Mouse (Mus musculus) kidney, postnatal 14 days (tissue): ENCODE data around the gene Atxn7l1.
"Not testable (repeated sequence)": the region's sequence is repeated elsewhere in the genome, so short reads cannot be mapped to it uniquely, and the experiment has no call there.

Experiments
- DNase-seq: peaks from one replicate; pipeline ENCODE4 v3.0.0; 2022; ENCODE audit warnings: mixed read lengths

Atxn7l1 gene

DNA sequence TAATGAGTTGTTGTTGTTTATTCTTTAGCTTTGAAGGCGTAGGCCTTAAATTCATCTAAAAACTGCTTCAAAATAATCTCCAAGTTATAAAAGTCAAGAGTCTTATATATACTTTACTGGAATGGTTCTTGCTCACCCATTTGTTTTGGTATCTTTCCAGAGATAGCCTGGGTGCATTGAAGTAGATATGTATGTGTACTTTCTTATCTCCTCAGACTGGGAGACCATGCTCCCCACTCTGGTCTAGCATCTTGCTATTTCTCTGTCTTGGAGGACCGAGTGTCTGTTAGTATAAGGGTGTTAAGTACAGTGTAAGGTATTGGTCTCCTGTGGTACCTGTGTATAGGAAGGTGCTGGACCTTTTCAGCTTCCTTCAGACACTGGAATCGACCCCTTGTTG, 6.4 kb downstream of the Atxn7l1 start:
- DNase-seq: no peak

GRCm38 (mm10) chr12:33154732-33155131, 7.2 kb downstream of the Atxn7l1 start:
- DNase-seq: no peak

DNA sequence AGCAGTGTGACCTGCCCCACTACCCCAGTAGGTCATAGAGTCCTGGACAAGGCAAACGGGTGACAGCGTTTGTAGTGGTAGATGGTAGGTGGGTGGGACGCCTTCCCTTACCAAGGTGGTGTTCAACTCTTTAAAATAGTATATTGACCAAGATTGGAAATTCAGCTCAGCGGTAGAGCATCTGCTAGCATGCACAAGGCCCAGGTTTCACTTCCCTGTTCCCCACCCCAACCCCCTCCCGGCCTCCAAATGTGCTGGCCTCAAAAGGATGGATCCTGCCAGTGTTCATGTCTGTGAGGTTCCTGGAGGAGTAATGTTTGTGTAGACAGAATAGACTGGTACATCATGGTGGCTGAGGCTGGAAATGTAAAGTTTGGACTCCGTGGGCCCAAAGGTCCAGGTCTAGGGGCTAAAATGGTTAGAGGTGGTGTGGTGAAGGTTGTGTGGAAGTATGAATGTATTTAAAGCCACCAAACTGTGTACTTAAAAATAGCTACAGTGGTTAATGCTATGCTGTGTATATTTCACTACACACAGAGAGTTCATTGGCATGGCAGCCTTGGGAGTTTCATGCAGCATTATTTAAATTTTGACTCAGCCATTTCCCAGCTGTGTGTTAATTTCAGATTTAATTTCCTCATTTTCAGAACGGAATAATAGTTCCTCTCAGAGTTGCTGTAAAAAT, 9.0 kb downstream of the Atxn7l1 start:
- no peak for DNase-seq

DNA sequence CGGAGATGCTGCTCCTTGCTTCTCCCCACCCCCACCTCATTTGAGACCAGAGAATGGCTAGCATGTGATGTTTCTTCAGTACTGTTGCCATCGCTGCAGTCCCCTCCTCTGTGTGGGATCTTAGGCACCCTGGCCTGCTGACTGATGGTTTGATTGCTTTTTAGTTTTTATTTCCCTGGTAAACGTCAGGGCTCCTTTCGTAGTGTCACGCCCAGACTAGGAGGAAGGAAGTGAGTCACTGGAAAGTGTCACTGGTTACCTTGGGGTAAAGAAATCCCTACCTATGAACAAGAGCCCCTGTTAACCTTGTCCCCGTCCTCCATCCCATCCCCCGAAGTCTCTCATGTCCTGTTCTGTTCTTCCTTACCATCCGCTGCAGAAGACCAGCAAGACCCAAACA, 10.8 kb downstream of the Atxn7l1 start:
- DNase-seq: no peak

DNA sequence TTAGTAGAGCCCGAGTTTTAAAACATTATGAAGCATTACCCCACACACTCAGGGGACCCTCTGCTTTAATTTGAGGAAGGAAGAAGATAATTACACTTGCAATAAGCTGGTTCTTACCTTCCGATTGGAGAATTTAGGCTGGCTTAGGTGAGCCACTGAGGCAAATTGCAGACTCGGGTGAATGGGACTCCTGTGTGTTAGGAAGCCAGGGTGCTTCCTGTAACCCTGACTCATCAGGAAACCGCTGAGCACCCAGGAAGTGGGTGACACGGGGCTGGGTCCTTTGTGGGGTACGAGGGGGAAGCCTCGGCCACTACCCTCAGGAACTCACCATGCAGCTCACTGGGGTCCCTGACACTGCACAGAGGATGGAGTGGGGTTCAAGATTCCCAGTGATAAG, 12.9 kb downstream of the Atxn7l1 start:
- DNase-seq: no peak

DNA sequence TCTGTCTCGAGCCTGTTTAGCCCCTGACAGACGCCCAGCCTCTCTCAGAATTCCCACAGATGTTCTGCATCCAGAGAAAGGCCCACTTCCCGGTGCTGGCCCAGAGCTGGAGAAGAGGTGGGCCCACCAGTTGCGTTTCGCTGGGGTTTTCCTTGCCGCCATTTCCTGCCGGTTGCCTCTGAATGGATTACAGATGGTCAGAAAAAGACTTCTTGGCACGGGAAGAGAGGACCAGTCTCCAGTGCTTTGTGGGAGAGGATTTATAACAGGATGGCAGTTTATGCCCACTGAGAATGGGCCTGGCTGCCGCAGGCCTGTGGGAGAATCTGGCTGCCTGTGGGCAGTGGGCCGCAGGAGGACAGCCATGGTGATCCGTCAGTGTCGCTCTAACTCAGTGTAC, 15.0 kb downstream of the Atxn7l1 start:
- peak; percentile 41 for DNase-seq

DNA sequence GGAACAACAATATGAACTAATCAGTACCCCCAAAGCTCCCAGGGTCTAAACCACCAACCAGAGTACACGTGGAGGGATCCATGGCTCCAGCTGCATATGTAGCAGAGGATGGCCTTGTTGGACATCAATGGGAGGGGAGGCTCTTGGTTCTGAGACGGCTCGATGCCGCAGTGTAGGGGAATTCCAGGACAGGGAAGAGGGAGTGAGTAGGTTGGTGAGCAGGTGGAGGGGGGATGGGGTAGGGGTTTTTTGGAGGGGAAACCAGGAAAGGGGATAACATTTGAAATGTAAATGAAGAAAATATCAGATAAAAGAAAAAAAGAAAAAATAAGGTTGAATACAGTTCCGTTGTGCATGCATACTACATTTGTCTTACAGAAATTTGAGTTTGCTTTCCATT, 16.5 kb downstream of the Atxn7l1 start:
- not testable (repeated sequence) for DNase-seq

GRCm38 (mm10) chr12:33166712-33167111, 19.2 kb downstream of the Atxn7l1 start:
- DNase-seq: no peak

DNA sequence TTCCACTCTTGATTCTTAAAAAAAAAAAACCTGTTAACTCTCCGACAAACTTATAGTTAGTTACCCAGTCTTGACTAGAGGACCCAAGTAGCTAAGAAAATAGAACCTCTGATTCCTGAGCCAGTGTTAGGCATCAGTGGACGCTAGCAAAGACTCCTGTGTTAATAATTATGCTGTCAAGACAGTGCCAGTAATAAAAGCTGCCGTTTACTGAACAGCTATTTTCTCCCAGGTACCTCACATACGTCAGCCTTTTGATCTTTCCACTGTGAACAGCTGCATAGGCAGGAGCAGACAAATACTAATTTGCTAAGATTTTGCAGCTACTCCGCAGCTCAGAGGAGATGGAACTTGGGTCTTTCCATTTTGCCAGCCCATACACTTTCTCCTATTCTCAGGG, 20.1 kb downstream of the Atxn7l1 start:
- no peak for DNase-seq

DNA sequence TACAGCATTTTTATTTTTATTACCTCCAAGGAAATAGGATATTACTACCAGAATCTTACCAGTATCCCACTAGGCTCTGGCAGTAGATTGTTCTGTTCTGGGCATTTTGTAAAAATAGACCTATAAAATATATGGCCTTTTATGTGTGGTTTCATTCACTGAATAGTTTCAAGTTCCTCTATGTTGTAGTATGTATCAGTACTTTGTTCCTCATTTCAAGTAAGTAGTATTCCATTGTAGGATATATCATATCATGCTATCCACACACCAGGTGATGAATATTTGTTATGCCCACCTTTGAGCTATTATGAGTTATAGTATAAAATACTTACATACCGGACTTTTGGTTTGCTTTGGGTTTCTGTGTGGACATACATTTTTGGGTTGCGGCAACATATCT, 21.0 kb downstream of the Atxn7l1 start:
- DNase-seq: no peak

DNA sequence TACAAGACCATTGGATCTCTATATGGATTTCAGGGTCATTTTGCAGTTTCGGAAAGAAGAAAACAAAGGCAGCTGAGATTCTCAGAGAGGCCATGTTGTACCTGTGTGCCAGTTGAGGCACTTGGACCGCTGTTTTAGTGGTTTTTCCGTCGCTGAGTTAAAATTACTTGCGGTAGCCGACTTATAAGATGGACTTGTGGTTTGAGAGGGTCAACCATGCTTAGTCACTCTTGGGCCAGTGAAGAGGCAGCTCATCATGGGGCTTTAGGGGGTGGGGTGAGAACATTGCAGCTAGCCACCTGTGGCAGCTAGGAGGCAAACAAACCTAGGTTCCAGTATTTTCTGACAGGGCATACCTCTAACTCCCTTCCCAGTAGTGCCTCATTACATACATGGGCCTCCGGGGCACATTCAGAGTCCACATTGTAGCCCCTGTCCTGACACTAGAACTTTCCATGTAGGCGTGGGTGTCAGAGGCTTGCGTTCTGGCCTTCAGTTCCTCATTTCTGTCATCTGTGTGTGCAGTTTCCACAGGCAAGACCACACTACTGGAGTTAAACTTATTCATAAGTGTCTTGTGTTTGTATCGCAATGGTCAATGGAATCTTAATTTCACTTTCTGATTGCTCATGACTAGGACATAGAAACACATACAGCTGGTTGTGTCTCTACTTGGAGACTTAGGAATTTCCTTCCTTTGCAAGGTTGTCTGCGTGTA, 22.4 kb downstream of the Atxn7l1 start:
- DNase-seq: no peak

DNA sequence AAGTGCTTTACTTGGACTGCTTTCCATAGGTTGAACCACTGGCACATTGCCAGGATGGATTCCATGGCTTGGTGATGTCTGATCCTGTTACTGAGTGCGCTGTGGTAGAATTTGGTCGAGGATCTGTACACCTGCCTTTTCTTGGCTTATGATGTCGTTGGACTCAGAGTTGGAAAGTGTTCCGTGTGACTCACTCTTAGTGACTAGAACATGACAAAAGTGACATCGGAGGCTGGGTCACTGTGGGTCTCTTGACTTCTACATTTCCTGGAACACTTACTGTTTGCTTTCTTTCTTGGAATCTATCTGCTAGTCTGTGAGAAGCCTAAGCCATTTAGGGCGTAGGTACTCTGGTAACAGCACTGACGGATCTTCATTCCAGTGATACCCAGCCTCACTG, 23.3 kb downstream of the Atxn7l1 start:
- DNase-seq: no peak

DNA sequence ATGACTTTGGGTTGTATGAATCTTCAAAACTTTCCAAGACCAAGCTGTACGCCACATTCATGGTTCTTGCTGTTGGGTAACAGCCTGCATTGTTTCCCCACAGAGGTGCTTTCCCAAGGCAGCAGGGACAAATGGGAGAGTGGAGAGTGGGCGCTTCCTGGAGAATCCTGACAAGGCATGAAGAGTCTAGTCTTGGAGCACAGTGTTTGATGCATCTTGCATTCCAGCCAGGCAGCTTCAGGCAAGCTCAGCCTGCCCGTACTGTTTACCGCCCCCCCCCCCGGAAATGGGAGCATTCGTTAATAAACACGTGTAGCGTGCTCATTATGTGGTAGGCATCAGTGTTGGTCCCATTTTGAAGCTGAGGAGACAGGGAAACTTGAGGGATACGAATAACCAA, 25.4 kb downstream of the Atxn7l1 start:
- no peak for DNase-seq

DNA sequence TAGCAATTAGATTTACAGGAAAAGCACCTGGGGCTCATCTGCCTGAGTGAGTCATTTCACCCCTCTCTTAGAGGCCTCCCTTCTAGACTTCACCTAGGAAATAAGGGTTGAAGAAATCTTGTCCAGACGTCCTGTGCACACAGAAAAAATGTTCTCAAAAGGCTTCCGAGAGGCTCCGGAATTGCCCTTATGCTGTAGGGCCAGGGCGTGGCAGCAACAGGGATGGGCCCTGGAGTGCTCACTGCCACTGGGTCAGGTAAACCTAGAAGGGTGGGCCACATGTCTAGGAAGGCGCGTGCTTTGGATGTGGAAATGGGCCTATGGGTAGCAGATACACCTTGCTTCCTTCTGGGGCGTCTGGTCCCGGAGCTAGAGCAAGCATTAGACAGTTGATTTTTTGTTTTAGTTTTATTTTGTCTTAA, 26.2 kb downstream of the Atxn7l1 start:
- DNase-seq: no peak

GRCm38 (mm10) chr12:33174171-33174570, 26.7 kb downstream of the Atxn7l1 start:
- no peak for DNase-seq

- no peak for DNase-seq
Observed at GRCm38 (mm10) chr12:33174675-33175357, 27.3 kb downstream of the Atxn7l1 start.

DNA sequence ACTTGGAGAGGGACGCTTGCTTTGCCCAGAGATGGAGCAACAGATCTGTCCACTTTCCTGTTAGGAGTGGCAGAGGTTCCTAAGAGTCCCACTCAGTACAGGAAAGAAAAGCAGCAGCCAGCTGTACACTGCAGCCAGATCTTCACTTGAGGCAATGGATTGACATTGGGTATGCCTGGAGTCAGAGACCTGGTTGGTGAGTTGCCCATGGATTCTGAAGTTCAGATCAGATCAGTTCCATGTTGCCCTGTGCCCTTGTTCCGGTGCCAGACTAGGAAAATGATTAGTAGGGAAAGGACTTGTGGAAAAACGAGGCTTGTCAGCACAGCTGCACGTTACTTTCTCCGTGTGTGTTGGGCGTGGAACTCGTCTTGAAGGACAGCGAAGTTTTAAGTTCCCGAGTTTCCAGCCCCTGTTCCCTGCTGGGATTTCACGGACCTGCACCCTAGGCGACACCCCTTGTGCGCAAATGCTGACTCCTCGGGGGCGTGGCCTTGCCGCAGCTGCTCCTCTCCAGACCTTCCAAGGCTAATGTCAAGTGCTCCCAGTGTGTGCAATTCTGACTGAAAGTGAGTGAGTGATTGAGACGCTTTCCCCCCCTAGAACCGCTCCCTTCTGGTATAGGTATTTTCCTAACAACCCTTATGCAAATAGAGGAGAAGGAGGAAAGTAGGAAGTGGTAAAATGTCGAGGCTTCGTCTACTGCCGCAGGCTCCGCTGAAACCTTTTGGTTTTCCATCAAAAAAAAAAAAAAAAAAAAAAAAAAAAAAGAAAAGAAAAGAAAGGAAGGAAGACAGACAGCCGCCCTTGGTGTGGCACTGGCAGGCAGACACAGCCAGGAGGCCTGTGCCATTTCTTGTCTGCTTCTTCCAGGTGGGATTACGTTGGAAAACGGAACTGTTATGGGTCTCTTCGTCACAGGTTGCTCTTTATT, 28.4 kb downstream of the Atxn7l1 start:
- peak; percentile 65 for DNase-seq

DNA sequence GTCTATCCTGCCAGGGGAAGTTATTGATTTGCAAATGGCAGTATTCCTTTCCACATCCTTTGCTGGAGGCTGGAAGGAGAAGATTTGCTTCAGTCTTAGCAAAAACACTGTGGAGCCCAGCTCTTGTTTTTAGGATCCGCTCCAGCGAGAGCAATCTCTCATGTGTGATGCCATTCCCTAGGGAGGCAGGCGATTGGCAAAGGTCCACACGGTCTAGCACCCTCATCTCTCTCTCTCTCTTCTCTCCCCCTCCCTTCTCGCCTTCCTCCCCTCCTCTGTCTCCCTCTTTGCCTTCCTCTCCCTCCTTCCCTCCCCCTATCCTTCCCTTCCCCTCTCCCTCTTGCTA, 29.0 kb downstream of the Atxn7l1 start:
- DNase-seq: no peak

DNA sequence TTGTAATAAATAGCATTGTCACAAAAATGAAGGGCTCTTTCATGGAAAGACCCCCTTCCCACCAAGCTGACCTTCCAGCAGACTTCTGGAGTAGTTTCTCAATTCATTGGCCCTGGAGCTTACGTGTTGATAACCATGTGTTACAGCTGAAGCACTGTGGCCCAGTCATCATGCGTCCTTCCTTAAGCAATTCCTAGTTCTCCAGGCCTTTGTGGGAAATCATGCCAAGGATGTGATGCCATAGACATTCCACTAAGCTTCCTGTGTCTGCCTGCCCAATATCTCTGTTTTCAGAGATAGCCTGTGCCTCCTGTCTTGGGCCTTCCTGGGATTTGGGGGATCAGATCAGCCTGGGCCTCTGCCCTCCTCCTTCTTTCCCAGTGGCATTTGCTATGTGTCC, 32.9 kb downstream of the Atxn7l1 start:
- no peak for DNase-seq

GRCm38 (mm10) chr12:33181875-33182274, 34.4 kb downstream of the Atxn7l1 start:
- no peak for DNase-seq

DNA sequence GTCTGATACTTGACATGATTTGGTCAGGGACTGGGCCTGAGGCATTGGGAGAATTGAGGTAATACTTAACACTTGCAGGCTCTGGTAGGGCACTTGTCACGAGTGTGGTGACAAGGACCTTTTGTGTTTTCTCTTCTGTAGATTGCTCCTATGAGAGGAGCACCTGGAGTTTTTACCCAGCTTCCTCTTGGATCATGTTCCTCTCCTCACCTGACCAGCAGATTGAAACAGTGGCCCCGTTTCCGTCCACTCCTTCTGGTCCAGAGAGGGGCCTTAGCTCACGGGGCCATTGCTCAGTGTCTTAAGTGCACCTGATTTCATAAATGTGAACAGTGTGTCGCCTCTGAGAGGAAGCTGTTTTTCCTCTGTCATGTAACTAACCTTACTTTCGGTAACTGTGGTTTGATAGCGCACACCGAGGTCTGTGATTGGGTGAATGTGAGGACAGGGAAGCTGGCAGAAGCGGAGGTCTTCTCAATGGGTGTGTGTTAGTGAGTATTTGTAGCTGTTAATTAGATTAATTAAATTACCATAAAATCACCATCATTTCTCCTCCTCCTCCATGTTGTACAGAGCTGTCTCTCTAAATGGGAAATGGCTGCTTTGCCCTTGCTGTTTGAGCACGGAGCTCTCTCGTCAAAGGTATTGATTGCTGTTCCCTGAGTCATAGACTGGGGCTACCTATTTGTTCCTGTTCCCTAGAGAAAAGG, 35.1 kb downstream of the Atxn7l1 start:
- DNase-seq: no peak

GRCm38 (mm10) chr12:33183138-33183627, 35.7 kb downstream of the Atxn7l1 start:
- DNase-seq: no peak
